Mouse (Mus musculus): ENCODE measurements around the gene Mob1a.

DNA sequence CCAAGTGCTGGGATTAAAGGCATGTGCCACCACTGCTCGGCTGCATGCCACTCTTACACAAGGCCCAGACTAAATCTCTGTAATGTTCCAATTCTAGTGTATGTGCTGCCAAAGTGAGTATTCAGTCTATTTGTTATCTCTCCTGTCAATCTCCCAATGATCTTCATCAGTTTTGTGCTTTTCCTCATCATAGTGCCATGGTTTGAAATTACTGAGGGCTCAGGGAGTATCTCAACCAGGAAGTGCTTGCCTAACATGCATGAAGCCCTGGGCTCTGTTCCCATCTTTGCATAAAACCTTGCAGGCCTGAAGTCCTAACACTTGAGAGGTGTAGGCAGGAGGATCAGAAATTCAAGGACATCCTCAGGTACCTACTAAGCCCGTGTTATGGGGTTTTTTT is 3.0 kb upstream of the Mob1a start:
- no peak for TF ChIP-seq CTCF (IDR thresholded peaks at IDR 0.05)
- TF ChIP-seq EP300 (IDR thresholded peaks at IDR 0.05; ENCODE audit: insufficient read depth, low read depth, low read length), result no peak
